Mouse (Mus musculus) retina, postnatal 7 days (tissue): ENCODE results near the gene Igdcc4.

Source experiments
- DNase-seq: peaks from one replicate; pipeline ENCODE4 v3.0.0-alpha.2; 2012; ENCODE audit warnings: low read depth, low spot score

The Igdcc4 gene

DNA sequence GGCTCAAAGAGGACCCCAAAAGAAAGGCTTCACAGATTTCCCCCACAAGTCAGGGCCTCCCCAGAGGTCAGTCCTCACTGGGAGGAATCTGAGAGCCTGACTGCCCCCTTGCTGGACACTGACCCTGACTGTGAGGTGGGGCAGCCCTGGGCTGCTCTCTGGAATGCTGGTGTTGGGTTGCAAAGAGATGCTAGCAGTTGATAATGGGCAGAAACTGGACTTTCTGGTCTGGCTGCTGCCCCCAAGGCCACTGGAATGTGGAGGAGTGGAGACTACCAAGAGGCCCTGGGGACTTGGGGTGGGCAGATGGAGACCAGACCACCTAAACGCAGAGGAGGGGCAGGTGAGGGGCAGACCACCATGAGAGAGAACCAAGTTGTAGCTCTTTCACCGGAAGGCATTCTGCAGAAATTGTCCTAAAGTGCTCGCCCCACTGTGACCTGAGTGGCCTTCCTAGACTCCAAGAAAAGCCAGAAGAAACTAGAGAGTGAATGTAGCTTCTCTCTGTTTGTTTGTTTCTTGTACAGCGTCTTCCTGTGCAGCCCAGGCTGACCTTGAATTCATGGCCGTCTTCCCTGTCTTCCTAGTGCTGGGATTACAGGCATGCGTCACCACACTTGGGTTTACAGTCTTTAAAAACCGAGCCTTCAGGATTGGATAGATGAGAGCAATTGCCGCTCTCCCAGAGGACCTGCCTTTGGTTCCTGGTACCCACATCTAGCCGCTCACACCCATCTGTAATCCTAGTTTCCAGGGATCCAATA is 53.6 kb downstream of the Igdcc4 start:
- DNase-seq: no peak

DNA sequence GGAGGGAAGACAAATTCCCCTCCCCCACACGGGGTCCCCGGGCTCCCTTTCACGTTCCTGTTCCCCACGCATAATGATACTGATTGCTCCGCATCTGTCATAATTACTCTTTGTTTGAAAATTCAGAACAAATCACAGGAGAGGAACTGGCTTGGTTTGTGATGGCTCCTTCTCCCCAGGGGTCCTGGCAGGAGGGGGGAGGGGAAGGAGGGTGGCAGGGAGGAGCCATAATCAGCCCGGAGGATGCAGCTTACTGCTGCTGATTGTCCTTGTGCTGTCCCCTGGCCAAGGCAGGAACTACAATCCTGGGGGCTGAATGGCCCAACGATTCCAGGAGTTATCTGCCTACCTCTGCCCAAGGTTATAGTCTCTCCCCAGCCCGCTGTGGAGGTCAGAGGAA is 55.3 kb downstream of the Igdcc4 start:
- DNase-seq: no peak

DNA sequence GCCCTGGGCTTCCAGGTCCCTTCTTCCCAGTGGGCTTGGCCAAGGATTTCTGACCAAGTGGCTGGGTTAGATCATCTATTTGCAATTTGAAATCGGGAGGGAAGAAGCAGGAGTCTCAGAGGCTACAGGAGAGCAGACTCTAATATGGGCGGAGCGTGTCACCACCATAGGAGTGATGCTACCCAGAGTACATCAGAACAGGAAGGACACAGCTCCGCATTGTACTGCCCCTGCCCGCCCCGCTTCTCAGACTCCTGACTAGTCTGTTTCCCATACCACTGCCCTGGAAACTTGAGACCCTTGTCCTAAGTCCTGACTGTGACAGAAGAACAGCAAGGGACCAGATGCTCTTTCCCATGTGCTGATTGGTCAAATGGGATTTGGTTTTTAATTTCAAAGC is 56.3 kb downstream of the Igdcc4 start:
- DNase-seq: no peak

DNA sequence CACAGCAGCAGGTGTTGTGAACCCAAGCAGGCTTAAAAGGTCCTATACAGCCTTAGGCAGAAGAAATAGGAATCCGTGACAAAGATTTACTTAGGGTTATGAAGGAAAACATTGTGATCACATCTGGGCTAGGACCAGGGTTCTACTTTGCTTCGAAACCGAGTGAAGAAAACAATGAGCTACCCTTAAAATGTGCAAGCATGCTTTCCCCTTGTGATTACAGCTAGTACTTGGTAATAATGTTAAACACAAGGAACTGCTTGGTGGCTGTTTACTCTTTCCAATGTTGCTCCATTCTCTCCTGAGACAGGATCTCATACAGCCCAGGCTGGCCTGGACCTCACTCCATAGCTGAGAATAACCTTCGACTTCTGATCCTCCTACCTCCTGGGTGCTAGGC is 59.9 kb downstream of the Igdcc4 start:
- no peak for DNase-seq

DNA sequence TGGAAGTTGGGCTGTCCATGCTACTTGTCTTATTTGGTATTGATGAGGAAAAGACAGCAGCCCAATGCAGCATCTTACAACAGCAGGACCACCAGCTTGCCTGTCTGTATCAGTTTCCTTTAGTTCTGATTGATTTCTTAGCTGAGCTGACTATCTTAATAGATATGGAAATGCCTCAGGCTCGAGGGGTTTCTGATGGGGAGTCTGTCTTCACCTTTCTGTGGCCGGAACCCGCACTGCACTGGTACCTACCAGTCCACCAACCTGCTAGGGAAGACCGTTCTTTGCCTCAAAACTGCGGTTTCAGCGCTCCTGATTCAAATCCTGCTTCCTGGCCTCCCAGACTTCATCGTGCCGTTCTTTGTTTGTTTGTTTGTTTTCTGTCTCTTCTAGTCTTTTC is 60.6 kb downstream of the Igdcc4 start:
- DNase-seq: no peak

DNA sequence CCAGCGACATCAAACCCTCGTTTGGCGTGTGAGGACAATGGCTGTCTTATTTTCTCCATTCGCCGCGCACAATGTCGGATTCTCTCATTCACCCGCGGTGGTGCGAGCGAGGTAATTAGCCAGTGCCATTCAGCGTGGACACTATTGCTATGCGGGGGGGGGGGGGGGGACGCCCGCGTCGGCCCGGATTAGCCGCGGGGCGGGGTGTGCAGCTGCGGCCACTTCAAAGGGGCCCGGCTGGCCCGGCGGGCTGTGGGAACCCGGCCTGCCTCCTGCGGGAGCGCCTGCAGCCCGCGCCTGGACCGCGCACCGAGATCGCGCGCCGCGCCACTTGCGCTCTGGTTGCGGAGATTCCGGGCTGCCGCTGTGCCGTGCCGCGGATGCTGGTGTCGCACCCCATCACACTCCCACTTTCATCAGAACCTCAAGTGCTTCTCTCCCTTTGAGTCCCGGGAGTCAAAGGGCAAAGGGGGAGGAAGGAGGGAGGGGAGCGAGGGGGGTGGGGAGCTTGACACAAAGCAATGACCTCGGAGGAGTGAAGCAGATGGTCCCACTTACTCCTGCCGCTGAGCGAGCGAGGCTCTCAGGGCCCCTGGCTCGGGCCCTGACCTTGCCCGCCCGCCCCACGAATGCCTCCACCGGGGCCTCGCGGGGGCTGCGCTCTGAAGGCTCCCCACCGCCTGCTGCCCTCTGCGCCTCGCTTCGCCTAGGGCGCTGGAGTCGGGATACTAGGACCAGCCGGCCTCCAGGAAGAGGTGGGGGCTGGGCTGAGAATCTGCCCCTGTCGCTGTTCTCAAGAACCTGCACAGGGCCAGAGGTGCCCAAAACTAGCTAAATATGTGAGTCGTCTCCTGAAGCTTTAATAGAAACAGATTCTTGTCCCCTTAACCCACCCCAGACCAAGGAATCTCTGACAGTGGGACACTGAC is 61.7 kb downstream of the Igdcc4 start:
- peak; percentile 46 for DNase-seq

DNA sequence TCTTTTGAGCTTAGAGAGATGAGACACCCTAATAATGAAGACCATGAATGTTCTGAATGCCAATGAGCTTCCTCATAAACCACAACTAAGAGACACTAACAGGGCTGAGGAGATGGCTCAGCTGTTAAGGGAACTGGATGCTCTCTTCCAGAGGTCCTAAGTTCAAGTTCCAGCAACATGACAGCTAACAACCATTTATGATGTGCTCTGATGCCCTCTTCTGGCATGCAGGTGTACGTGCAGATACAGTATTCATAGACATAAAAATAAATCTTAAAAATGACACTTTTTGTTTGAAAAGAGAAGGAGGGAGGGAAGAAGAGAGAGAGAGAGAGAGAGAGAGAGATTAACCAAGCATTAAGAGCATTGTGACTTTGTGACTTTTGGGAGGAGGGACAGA is 63.6 kb downstream of the Igdcc4 start:
- no peak for DNase-seq

DNA sequence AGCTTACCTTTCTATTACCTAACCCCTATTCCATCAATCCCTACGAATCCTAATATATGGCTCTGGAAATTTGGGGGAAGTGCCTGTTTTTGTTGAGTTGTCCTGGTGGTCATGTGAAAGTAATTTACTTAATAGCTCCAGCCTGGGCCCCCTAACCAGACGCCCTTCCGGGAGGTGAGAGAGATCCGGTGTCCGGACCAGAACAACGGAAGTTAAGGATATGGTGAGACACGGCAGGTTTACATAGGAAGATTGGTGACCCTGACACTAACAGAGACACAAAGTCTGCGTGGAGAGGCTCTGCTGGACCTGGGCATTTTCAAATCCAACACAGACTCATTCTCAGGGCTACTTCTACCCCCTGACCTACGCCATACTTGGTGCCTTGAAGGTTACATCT is 65.1 kb downstream of the Igdcc4 start:
- no peak for DNase-seq

DNA sequence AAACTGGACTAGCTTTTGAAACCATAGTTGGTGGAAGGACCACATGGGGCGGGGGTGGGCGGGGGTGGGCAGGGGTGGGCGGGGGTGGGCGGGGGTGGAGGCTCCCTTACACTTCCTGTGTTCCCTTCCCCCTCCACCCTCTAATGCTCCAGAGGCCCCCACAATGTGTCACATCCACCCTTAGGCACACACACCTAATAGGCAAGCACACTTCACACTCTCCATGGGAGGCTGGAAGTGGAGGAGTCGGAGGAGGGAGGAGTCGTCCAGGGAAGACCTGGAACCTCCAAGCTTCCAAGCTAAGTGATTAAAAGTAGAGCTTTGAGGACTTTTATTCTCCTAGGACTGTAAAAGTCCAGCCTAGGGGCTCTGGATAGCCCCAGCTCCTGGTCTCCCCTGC is 67.2 kb downstream of the Igdcc4 start:
- DNase-seq: no peak

DNA sequence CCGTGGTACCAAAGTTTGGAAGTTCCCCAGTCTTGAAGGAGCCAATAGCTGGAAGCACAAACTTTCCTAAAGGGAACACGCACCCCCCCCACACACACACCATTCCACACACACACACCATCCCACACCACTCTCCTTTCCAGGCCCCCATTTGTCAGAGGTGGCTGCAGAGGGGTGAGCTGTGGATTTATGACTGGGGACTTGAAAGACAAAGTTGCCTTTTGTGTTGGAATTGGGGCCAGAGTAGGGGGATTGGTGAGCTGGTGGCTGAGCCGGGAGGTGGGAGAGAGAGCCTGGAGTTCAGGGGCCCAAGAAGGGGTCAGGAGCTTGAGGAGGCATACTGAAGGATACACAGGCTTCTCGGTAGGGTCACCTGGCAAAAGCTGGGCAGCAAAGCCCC is 67.7 kb downstream of the Igdcc4 start:
- no peak for DNase-seq

DNA sequence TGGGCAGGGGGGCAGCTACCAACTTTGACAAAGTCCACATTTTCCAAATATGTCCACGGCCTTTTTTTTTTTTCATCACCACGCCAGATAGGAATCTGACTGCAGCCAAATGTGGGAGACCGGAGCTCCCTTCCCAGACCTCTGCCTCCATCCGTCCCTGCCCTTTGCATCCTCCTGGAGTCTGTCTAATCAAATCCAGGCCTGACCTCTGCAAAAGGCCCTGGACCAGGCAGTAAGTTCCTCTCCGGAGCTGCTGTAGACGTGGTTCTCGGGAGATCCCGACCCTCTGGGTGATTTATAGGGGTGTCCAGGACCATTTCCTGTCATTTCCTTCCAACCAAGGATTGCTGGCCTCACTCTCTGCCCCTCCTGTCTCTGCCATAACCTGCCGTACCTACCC is 71.4 kb downstream of the Igdcc4 start:
- DNase-seq: no peak

DNA sequence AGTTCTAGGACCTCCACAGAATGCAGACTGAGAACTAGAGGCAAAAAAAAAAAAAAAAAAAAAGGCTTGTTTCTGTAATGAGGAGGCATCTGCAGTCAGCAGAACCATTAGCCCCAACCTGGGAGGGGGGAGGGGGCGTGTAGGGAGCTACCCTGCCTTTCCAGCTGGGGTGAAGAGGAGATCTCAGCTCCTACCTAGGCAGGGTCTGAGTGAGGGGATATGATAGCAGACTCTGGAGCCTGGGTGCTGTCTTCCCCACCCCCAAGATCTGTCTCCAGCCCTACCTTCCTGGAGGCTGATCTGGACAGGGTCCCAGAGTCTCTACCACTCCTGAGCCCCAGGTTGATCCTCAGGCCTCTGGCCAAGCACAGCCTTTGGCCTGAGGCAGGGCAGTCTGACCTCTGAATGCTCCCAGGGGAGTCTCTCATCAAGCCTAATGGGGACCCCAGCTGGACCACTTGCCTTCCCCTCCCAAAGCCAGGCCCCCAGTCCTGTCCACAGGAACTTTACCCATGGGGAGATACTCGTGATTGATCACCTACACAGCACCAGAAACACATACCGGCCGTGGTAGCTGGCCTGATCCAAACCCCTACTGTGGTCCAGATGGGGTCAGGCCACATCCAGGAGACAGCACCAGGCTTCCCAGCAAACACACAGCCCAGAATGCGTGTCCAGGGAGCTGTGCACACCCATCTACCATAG is 74.1 kb downstream of the Igdcc4 start:
- DNase-seq: no peak

DNA sequence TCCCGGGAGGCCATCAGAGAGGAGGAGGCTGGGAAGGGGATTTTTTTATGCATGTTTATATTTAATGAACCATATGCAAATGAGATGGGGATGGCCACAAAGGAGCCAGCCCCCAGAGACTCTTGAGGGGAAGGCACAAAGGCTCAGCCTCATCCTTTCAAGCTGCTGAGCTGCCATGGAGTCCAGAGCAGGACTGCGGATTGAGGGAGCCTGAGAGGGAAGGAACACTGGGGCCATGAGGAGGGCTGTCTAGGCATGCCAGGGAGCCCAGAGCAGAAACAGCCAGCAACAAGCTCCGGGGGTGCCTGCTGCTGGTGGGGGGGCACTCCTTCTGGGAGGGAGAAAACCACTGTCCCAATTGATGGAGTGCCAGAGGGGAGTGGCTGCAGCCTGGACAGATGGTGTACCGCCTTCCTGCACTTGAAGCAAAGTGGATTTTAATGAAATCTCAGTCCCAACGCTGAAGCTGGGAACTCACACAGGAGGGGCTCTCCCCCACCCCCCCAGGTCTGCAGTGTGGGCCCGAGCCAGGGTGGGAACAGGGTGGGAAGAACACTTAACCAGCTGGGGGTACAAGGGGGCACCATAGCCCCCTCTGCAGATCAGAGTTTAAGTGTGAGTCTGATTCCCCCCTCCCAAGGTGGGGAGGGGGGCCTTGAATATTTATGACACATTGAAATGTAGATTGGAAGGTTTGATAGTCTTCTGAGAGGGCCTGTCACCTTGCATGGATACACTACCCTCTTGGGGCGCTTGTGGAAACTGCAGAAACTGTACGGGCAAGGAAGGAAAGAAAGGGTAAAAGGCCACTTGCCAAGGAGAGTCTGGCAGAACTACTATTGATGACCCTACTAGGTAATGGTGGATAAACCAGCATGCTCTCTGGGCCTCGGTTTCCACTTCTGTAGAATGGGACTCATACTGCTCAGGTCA is 74.9 kb downstream of the Igdcc4 start:
- DNase-seq: no peak

DNA sequence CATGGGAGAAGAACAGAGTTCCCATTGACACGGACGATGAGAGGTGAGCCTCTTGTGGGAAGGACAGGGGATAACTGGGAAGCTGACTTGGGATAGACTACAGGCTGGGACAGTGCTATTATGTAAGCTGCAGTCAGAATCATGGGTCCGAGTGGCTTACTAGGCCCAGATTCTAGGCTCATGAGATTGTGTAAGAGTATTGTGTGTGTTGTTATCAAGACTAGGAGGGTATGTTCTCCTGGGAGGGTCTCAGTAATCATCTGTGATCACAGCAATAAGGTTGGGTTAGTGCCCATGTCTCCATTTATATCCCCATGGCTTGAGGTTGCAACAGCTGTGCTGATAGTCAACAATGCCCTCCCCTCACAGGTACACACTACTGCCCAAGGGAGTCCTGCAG is 76.2 kb downstream of the Igdcc4 start:
- no peak for DNase-seq

DNA sequence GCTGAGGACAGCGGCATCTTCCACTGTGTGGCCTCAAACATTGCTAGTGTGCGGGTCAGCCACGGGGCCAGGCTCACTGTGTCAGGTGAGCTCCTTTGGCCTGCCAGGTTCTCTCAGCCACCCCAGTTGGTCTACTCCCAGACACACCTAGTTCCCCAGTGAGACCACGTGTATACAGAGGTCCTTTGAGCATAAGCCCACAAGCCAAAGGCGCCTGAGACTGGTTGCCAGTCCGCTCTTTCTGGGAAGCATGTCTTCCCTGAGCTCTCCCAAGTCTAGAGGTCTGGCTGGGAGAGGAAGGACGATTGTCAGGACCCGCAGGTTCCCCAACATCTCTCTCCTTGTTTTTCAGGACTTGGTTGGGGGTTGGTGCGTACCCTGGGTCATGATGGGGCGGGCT is 76.6 kb downstream of the Igdcc4 start:
- DNase-seq: no peak

DNA sequence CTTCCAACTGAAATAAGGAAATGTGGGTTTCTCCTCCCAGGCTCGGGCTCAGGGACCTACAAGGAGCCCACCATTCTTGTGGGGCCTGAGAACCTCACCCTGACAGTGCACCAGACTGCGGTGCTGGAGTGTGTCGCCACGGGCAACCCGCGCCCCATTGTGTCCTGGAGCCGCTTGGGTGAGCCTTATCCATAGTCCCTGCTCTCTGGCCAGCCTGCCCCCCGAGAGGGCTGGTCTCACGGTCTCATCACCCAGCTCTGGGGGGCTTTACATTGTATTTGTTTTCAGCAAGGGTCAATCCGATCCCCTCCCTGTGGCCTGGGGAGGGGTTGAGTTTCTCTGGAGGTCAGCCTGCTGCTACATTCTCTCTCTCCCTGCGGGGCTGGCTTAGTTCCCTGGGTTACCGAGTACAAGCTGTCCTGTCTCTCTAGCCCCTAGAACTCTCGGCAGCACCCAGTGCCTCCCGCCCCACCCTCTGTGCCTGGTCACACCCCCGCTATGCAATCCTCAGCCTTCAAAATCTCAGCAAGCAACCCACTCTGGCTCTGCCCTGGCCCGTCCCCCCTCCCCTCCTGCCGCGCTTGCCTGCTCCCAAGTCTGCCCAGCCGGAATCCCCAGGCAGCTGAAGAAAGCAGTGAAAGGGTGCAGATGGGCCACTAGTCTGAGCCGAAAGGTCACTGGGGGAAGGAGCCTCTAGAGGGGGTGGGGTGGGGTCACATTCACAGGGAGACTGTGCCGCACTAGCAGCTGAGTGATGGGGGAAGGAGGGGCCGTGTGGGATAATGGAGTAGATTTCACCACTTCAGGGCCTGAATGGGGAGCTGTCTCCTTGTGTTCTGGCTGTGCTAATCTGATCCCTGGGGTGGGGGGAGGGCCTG is 77.3 kb downstream of the Igdcc4 start:
- DNase-seq: peak; percentile 83

DNA sequence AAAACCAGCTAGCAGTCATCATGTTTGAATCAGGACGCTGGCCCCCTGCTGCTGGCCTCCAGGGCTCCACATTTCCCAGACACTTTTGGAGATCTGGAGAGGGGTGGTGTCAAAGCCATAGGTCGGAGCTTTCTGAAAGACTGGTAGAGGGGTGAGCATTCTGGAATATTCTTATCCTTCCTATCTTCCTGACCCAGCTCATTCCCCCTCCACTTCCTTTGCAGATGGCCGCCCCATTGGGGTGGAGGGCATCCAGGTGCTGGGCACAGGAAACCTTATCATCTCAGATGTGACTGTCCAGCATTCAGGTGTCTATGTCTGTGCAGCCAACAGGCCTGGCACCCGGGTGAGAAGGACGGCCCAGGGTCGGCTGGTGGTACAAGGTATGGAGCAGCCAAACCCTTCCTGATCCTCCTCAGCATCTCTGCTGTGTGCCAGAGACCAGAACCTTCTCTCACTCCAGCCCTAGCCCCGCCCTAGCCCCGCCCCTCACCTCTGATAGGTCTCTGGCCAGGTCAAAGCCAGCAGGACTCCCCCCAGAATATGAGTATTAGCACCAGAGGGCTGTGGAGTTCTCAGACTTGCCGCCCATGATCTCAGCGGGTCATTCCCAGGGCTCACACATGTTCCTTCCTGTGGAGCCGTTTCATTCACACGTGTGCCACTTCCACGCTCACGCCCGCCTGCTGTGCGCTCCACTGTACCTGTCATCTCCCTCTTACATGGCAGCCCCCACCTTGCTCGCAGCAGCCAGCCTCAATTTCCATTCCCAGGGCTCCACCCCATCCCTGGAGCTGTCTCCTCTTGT is 78.7 kb downstream of the Igdcc4 start:
- no peak for DNase-seq
